Mouse (Mus musculus): Measurements from ENCODE around the gene Spo11.
A peak's percentile ranks its signal among the peaks of the same experiment; 100 is the strongest.

Gene Spo11

GRCm38 (mm10) chr2:173003737-173004136 lies 26.2 kb downstream of the Spo11 start:
- no peak for DNase-seq (ENCODE audit: low read depth, low spot score)

GRCm38 (mm10) chr2:173010220-173010717 lies 32.8 kb downstream of the Spo11 start:
- no peak for DNase-seq (ENCODE audit: low read depth, low spot score)

GRCm38 (mm10) chr2:173011440-173011839 lies 33.9 kb downstream of the Spo11 start:
- DNase-seq (ENCODE audit: low read depth, low spot score), result no peak

GRCm38 (mm10) chr2:173014741-173015287 lies 37.3 kb downstream of the Spo11 start:
- no peak for DNase-seq (ENCODE audit: low read depth, low spot score)

GRCm38 (mm10) chr2:173017940-173018339 lies 40.4 kb downstream of the Spo11 start:
- DNase-seq (ENCODE audit: low read depth, low spot score), result no peak

GRCm38 (mm10) chr2:173018618-173019017 lies 41.1 kb downstream of the Spo11 start:
- DNase-seq (ENCODE audit: low read depth, low spot score), result no peak

- no peak for DNase-seq (ENCODE audit: low read depth, low spot score)
These were observed 41.8 kb downstream of the Spo11 start for GRCm38 (mm10) chr2:173019322-173019721.

GRCm38 (mm10) chr2:173019790-173020189 lies 42.3 kb downstream of the Spo11 start:
- DNase-seq (ENCODE audit: low read depth, low spot score), result peak; percentile 88

- no peak for DNase-seq (ENCODE audit: low read depth, low spot score)
These were observed 42.9 kb downstream of the Spo11 start, which contains the start of gene Rbm38 for GRCm38 (mm10) chr2:173020430-173020829. Gene Rbm38, plus strand, starts transcription at chr2:173020498.

GRCm38 (mm10) chr2:173021633-173022055 lies 44.1 kb downstream of the Spo11 start:
- DNase-seq (ENCODE audit: low read depth, low spot score), result peak; percentile 94

- DNase-seq (ENCODE audit: low read depth, low spot score), result no peak
These were observed 44.7 kb downstream of the Spo11 start for GRCm38 (mm10) chr2:173022056-173022681.

- DNase-seq (ENCODE audit: low read depth, low spot score), result no peak
These were observed 45.3 kb downstream of the Spo11 start for GRCm38 (mm10) chr2:173022813-173023212.

GRCm38 (mm10) chr2:173023371-173023851 lies 45.9 kb downstream of the Spo11 start:
- no peak for DNase-seq (ENCODE audit: low read depth, low spot score)

GRCm38 (mm10) chr2:173023966-173024365 lies 46.5 kb downstream of the Spo11 start:
- DNase-seq (ENCODE audit: low read depth, low spot score), result no peak

GRCm38 (mm10) chr2:173024392-173024791 lies 46.9 kb downstream of the Spo11 start:
- DNase-seq (ENCODE audit: low read depth, low spot score), result no peak

- peak; percentile 63 for DNase-seq (ENCODE audit: low read depth, low spot score)
These were observed 47.4 kb downstream of the Spo11 start for GRCm38 (mm10) chr2:173024938-173025337.

- no peak for DNase-seq (ENCODE audit: low read depth, low spot score)
These were observed 48.8 kb downstream of the Spo11 start for GRCm38 (mm10) chr2:173026286-173026685.

GRCm38 (mm10) chr2:173026688-173027131 lies 49.2 kb downstream of the Spo11 start:
- no peak for DNase-seq (ENCODE audit: low read depth, low spot score)

- no peak for DNase-seq (ENCODE audit: low read depth, low spot score)
These were observed 49.8 kb downstream of the Spo11 start for GRCm38 (mm10) chr2:173027169-173027823.

- no peak for DNase-seq (ENCODE audit: low read depth, low spot score)
These were observed 50.5 kb downstream of the Spo11 start for GRCm38 (mm10) chr2:173027824-173028495.

- DNase-seq (ENCODE audit: low read depth, low spot score), result no peak
These were observed 51.1 kb downstream of the Spo11 start for GRCm38 (mm10) chr2:173028508-173029031.
